Mouse (Mus musculus) CH12F3 (cell line): Measurements from ENCODE around the gene Alg14.

ENCODE experiments used
- in situ Hi-C: fragments of 300-500 bp; cut with MboI; formaldehyde crosslinking; loops from 2 replicates; pipeline ENCODE4 v1.14.3; 2020; ENCODE audit warnings: low sequenced_read_pairs

The Alg14 gene

DNA sequence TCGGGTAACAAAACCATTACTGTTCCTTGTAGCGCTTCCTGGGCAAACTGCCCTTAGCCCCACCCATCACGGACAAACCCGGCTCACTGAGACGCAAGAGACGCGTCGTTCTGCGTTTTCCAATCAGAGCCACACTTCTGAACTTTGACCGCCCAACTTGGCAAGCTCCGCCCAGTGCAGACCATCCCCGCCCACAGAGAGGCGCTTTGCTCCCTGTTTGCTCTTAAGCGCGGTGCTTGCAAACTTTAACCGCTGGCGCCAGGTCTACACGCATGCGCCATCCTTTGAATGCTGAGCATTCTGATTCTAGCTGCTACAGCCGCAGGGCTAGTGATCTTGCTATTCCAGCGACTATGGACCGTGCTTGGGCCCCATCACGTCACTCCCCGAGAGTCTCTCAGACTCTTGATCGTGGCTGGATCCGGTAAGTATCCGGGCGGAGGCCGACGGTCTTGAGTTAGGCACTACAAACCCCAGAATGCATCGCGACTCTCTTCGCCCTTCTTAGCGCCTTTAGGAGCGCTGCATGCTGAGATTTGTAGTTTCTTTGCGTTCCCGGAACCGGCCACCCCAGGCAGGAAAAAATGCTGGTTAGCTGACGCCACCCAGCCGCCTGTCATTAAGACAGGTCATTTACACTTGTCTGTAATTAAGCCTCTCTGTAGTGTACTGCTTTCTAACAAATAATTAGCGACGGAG, at the start of gene Alg14:
Gene Alg14, plus strand, starts transcription at position 214 of the 699 bp plus-strand sequence.
- in situ Hi-C loops, result no loop called here

DNA sequence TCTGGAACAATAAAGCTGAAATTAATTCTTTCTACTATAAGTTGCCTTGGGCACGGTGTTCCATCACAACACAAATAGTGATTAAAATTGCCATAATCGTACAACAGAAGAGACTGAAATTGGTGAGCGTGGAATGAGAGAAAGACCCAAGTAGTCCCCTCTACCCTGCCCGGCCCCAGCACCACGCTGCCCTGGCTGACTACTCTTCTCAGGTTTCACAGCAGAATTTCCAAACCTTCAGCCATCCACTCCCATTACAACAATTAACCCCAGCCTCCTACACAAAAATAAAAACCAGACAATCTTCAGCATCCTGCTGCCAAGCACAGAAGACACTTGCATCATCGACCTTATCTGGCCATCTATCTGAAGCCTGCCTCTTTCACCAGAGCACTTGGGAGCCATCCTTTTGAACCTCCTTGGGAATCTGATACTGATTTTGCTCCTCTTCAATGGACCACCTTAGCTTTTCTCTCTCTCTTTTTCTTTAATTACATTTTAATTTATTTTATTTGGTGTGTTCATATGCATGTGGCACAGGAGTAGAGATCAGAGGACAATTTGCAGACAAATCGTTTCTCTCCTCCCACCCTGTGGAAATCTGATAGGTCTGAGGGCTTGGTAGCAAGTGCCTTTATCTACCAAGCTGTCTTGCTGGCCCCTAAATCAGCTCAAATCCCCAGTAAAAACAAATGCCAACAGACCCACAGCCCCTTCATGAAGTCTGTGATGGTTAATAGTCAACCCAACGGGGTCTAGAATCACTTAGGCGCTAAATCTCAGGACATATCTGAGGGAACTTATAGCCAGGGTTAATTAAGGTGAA, 49.2 kb upstream of the Alg14 start:
- in situ Hi-C loops, result no loop called here

DNA sequence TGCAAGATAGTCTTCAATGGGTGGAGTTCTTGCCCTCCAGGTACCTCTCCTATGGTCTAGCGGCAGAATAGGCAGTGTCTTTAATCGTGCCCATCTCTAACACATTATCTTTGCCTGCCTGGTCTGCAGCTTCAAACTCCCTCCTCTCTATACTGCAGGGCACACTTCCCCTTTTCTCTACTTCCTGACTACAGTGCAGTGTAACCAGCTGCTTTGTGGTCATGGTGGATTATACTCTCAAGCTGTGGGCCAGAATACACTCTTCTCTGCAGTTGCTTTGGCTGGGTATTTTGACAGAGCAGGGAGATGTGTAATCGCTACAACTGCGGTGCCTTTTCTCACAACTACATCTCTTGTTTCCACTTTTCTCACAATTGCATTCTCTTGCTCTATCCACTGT, 48.6 kb upstream of the Alg14 start:
- in situ Hi-C loops, result no loop called here

DNA sequence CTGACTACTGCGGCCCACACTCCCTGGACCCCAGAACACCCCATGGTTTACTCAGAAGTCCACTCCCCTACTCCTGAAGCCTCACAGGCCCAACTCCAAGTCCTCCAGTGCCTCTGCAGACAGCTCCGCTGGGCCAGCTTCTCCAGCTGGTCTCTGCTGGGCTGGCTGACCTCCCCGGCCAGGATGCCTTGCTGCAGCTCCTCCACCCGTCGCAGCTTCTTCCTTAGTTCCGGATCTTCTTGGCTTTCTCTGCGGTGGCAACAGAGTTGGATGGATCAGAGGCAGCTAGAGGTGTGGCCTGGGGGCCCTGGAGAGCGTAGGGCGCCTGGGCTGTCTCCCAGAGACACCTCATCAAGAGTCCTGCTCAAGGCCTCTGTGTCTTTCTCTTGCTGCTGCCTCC, 41.5 kb upstream of the Alg14 start:
- in situ Hi-C loops, result no loop called here

DNA sequence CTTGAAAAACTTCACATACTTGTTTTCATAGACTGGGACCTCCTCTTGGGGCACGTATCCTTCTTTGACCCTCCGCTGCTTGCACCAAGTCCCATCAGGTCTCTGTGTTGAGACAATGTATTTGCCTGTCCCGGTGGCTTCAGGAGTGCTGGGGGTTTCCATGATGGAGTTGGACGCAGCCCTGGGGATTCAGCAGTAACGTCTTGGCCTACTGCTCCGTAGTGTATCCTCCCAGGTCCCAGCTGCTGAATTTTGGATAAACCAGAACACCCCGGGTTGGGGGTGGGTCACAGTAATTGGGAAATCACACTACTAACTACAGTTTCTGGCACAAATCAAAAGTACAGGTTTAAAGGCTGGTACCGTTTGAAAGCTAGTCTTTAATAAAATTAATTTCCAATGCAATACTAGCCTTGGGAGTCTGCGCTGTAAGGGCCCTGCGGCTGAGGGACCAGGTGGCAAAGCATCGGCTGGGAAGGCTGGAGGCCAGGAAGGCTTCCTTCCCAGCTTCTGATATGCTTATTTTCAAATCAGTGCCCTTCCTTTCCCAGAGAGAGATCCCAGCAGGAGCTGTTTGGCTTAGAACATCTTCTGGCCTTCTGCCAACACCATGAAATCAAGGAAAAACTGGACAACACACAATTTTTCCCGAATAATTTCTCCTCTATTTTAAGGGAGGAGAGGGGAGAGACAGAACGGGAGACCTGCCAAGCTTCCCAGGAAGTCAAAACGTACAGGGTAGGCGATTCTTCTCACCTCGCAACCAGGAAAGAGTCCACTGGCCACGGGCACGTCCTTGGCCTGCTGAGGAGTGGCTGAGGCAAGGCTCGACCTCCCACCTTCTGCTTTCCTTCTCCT, 40.8 kb upstream of the Alg14 start:
- in situ Hi-C loops, result no loop called here

DNA sequence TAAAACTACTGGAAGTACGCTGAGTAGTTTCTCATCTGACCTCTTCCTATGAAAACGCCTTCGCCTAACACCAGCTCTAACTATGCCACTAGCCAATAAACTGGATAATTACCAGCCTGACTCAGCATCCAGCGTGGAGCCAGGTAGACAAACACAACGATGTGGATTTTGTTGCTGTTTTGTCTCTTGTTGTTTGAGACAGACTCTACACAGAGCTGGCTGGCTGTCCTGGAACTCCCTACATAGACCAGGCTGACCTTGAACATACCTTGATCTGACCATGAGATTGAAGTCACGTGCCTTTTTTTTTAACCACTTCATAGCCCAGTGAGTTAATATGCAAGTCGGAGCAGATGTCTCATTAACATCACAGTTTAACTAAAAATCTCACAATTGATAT, 36.1 kb upstream of the Alg14 start:
- in situ Hi-C loops, result no loop called here

DNA sequence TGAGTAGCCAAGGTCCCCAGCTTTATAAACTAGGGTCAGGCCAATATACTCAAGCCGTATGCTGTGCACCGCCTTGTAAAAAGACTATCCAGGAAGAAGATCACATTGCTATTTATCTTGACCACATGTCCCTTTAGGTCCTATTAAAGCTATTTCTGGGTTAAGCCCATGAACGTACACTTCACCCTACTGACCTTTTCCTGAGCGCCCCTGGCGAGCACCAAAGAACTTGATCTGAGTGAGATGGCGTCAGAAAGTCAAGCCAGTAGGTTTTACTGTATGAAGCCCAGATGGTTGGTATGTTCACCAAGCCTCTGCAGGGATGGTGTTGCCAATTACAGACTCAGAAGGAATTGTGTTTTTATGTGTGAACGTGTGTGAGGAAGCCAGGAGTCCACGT, 35.4 kb upstream of the Alg14 start:
- in situ Hi-C loops, result no loop called here

DNA sequence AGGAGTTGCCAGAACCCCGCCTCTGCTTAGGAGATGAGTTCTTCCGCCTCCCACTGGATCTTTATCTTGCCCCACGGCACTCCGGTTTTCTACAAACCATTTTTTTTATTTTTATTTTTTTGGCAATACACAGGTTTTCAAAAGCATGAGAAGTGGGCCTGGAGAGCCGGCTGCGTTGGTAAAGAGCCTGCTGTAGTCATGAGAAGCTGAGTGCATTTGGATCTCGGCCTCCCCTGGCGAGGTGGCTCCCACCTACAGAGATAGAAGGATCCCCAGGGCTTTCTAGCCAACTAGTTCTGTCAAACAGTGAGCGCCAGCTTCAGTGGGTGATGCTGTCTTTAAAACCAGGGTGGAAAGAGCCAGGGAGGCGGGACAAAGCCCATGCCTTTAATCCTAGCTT, 34.2 kb upstream of the Alg14 start:
- in situ Hi-C loops, result no loop called here

DNA sequence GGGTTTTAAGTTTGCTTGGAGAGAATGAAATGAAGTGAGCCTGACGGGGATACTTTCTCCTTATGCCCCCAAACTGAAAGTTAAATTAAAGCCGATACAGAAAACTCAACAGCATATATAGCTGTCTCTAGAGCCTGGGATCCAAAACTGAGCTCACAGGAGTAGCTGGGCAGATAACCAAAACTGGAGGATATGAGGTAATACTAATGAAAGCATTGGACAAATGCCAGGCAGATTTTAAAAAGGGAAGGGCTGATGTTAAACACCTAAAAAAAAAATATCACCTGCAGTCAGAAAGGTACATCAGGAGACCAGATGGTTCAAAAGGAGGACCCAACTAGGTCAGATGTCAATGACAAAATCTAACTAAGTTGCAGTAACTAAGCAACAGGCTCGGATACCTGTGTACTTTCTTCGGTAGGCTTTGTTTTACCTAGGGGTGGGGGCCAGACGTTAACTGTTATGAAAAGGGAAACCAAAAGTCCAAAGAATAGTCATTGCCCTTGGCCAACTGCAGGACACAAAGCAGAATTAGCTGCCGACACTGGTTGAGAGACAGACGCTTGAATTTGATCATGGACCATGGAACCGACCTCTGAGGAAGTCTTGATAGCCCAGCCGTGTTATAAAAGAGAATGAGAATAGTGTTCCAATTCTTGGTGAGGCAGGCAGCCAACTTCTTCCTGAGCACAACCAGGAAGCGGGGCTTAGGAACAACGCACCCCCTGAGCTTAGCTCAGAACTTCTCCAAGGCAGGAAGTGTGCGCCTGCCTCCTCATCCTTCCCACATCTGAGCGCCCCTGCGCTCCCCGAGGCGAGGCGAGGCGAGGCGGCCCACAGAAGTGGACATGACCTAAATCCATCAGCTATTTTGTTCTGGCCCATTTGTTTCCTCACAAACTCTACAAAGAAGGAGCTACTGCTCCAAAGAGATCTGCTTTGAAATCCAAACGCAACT, 32.8 kb upstream of the Alg14 start:
- in situ Hi-C loops, result no loop called here

DNA sequence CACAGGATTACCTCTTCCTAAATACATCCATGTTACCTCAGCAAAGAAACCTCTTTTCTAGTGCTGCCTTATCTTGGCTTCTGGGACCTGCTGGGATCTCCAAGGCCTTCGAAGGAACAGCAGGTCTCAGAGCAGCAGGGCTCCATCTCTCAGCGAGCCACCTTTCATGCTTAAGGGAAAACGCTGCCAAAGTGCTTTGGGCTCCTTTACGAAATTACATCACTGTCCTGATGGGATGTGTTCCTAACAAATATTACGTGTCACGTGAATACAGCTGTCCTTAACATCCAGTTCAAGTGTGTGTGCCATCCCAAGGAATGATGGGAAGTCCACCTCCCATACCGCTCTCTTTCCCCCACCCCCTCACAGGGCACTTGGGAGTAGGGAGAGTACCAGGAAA, 31.5 kb upstream of the Alg14 start:
- in situ Hi-C loops, result no loop called here

DNA sequence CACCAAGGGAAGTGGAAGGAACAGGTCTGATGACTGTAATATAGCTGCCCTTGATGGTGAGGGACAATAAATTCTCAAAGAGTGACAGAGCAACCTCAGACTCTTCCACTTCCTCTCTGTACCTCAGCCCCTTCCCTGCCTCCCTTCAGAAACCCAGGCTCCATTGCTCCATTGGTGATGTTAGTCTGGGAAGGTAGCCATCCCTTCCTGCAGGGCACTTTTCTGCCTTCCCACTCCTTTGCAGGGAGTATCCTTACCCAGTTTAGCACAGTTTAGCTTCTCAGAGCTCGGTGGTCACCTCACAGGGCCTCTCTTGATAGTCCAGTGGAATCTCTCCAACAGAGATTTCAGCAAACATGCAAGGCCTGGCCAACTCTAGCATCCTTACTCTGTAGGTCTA, 30.7 kb upstream of the Alg14 start:
- in situ Hi-C loops, result no loop called here

DNA sequence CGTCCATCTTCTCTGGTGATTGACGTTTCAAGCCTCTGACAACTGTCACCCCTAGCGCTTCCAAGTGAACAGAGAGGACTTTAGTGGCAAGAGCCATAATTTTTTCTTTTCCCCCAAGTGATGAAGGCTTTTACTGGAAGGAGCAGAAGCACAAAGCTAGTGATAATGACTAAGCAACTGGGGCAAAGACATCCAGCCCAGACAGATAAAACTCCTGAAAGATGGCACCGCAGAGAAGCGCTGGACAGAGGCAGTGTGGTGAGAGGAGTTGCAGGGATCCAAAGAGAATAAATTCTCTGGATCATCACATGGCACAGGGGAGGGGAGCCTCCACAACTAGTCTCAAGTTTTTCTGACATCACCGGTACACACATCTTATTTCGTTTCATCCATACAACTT, 30.3 kb upstream of the Alg14 start:
- in situ Hi-C loops, result no loop called here

DNA sequence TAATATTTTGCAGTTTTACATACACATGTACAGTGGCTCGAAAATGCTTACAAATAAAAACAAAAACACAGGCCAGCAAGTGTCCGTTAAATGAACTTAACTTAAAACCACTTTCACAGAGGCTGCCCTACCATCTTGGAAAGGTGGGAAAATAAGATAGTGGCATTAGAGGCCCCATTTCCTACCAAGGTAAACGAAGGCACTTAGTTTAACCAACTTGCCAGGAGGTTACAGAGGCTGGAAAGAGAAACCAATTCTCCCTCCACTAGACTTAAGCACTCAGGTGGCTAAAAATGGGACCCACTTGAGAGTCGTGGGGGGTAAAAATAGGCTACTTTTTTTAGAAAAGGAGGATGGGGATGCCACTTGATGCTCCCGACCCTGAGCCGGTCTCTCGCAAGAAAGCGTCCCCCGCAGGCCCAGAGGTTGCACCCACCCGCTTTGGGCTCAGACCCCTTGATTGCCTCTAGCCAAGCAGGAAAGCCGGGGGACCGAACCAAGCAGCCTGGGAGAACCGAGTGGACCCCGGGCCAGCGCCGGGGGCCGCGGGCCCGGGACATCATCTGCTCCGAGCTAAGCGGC, 29.5 kb upstream of the Alg14 start:
- in situ Hi-C loops, result no loop called here

DNA sequence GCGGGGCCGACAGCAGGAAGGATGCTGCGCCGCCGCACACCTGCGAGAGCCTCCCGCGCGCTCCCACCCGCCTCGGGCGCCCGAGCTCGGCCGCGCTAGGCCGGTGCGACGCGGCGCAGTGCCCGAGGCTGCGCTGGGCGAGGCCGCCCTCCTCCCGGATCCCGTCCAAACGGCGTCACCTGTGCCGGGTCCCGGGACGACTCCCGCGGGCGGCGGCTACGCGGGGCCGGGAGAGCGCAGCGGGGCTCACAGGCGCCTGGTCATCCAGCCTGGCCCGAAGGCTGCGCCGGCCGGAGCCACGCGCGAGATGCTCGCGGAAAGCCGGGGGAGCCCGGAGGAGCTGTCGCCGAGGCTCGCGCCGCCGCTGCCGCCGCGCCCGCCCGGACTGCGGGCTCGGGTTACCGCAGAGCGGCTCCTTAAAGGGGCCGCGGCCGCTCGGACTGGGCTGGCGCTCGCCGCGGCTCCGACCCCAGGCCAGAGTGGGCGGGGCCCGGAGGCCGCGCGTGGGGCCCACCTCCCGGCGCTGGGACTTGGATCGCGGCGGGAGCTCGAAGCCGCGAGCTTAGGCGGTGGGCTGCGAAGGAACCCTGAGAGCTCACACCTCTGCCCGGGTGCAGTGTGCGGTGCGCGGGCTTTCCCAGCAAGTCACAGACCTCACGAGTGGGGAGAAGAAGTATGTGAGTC, 28.9 kb upstream of the Alg14 start:
- in situ Hi-C loops, result no loop called here

DNA sequence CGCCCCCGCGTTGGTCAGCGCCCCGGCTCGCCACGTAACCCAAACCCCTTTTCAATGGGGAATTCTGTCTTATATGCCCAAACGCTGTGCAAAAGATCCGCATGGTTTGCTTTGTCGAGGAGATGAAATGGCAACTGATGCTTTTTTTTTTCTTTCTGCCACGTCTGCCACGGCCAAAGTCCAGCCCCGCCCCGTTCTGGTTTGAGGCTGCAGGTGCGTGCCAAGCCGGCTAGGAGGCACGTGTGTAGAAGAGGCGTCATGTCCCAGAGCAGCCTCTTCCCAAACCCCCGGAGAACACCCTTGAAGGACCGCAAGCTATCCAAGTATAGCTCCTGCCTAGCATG, 28.4 kb upstream of the Alg14 start:
- in situ Hi-C loops, result no loop called here

DNA sequence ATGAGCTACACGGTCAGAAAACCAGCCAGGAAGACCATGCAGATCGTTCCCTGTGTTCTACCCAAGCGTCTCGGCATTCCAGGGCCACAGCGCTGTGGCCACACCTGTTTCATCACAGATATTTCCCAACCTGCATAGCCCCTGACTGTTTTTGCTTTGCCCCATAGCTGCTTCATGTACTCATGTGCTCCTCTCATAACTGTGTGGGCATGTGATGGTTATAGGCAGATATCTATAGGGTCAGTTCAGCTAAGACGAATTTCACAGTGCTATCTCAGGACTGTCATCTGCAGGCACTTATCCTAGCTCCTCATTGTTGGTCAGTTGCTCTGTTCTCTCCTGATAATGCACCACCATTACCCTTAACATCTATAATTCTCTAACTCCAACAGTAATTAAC, 27.3 kb upstream of the Alg14 start:
- in situ Hi-C loops, result no loop called here

DNA sequence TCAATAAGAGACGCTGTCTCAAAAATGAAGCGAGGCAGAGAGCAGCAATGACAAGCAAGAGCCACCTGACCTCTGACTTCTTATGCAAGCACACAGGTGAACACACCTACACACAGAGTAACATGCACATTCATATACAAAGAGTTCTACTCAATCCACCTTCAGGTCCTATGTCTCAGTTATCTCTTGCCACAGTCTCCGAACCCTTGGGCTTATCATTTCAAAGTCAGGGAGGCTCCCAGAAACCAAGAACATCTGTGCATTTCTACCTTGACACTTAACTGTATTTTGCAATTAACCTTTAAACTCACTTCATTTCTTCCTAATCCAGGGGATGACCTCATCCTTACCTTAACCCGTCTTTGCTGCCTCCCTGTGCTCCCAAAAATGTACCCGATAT, 24.3 kb upstream of the Alg14 start:
- in situ Hi-C loops, result no loop called here

DNA sequence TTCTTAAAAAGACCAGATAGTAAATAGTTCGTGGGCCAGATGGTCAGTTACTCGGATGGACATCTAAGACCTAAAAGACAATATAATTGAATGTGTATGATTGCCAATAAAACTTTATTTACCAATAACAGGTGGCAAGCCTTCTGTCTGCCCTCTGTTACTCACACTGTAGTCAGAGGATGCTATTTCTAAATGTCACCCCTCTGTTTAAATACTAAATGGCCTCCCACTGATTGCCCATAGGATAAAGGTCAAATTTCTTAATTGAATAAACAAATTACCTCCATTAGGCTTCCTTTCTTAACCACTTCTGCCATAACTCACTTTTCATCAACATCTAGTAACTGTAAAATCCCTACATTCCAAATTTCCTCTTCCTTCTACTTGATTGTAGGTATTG, 19.0 kb upstream of the Alg14 start:
- in situ Hi-C loops, result no loop called here

DNA sequence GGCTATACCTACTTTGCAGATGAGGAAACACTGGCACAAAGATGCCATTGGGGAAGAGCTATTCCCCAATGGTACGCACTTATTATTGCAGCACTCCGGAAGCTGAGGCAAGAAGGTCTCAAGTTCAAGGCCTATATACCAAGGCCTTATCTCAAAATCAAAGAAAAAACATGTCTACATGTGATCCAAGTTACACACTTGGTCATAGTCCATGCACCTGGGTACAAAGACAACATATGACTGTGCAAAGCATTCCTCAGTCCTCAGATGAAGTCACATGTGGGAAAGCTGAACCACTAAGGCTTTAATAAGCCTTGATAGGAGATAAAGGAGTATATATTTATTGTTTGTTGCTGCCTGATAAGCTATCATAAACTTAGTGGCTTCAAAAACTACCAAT, 17.6 kb upstream of the Alg14 start:
- in situ Hi-C loops, result no loop called here

DNA sequence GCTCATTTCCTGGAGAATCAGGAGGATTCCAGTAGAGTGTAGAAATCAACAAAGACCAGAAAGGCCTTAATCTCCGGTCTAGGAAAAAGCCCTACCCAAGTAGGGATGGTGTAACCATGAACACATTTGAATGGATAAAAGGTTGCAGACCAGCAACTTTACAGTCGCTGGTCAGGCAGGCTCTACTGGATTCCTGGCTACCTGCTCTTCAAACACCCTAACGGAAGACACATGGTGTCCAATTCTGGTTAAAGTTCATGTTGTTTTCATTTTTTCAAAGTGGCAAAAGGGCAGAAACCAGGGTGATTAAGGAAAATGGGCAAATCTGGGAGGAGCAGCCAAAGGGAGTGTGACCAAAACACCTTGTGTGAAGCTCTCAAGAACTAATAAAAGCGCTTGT, 14.6 kb upstream of the Alg14 start:
- in situ Hi-C loops, result no loop called here
